Mouse (Mus musculus) yolk sac, embryonic 10.5 days (tissue): ENCODE measurements at regions not wholly inside any gene's neighbourhood (a gene's known extent, or its start where the extent isn't known, plus 50 kb on each side); places are given as distances from the start of the nearest gene placed in this dataset.

Source experiments
- DNase-seq: peaks from one replicate; pipeline ENCODE4 v3.0.0-alpha.2; 2017; ENCODE audit warnings: low spot score

- DNase-seq = no peak
These were observed 121.7 kb upstream of the Prep start for GRCm38 (mm10) chr10:44945205-44945725.

GRCm38 (mm10) chr10:44939403-44939802, 127.6 kb upstream of the Prep start:
- DNase-seq = no peak

- DNase-seq = no peak
These were observed 130.0 kb upstream of the Prep start for GRCm38 (mm10) chr10:44936976-44937500.

- no peak for DNase-seq
These were observed 136.2 kb upstream of the Prep start for GRCm38 (mm10) chr10:44930796-44931195.

GRCm38 (mm10) chr10:44913751-44914388, 153.1 kb upstream of the Prep start:
- DNase-seq = peak; percentile 35

- DNase-seq = no peak
These were observed 162.5 kb upstream of the Prep start for GRCm38 (mm10) chr10:44904520-44904919.

GRCm38 (mm10) chr10:44901203-44901602, 165.8 kb upstream of the Prep start:
- no peak for DNase-seq

- no peak for DNase-seq
These were observed 174.9 kb upstream of the Prep start for GRCm38 (mm10) chr10:44892124-44892523.

GRCm38 (mm10) chr10:44887081-44887683, 179.8 kb upstream of the Prep start:
- no peak for DNase-seq

- DNase-seq = no peak
These were observed 185.0 kb upstream of the Prep start for GRCm38 (mm10) chr10:44881967-44882366.

- DNase-seq = no peak
These were observed 189.8 kb upstream of the Prep start for GRCm38 (mm10) chr10:44877076-44877663.

GRCm38 (mm10) chr10:44873642-44874285, 193.2 kb upstream of the Prep start:
- DNase-seq = no peak

GRCm38 (mm10) chr10:44864191-44864747, 202.7 kb upstream of the Prep start:
- DNase-seq = peak; percentile 19

GRCm38 (mm10) chr10:44862360-44862674, 204.7 kb upstream of the Prep start:
- DNase-seq = no peak

- peak; percentile 29 for DNase-seq
These were observed 205.2 kb upstream of the Prep start for GRCm38 (mm10) chr10:44861671-44862359.

- DNase-seq = no peak
These were observed 209.6 kb upstream of the Prep start for GRCm38 (mm10) chr10:44857444-44857843.

GRCm38 (mm10) chr10:44854109-44854508, 212.9 kb upstream of the Prep start:
- no peak for DNase-seq

GRCm38 (mm10) chr10:44849016-44849415, 218.0 kb upstream of the Prep start:
- no peak for DNase-seq

- no peak for DNase-seq
These were observed 220.2 kb upstream of the Prep start for GRCm38 (mm10) chr10:44846765-44847164.

GRCm38 (mm10) chr10:44846149-44846548, 220.9 kb upstream of the Prep start:
- peak; percentile 48 for DNase-seq

- no peak for DNase-seq
These were observed 226.6 kb upstream of the Prep start for GRCm38 (mm10) chr10:44840449-44840848.

- no peak for DNase-seq
These were observed 234.5 kb upstream of the Prep start for GRCm38 (mm10) chr10:44832455-44832854.
